Mouse (Mus musculus): Measurements from ENCODE around the gene Themis. TPM values are rescaled to one million over a fixed set of nuclear protein-coding genes. Genes with fewer than 3 reads are reported as not detected.

Themis gene
- polyA plus RNA-seq, 1 experiment from 2014 or later, result not detected

GRCm38 (mm10) chr10:28746426-28746825 lies 78.3 kb downstream of the Themis start:
- Histone ChIP-seq H3K27ac (ENCODE audit: low read depth, low read length) (no peak overlapping the region), H3K9me3 (ENCODE audit: control insufficient read depth, low read length) (no peaks in the 10 kb centered on the region)

GRCm38 (mm10) chr10:28753321-28753720 lies 85.2 kb downstream of the Themis start:
- ATAC-seq (ENCODE audit: low read depth), result no peak
- no peak overlapping the region for H3K4me2 ChIP-seq (ENCODE audit: low read depth, low read length)
- no peak overlapping the region for H3K4me3 ChIP-seq (ENCODE audit: low read depth, low read length)
- H3K27ac ChIP-seq (ENCODE audit: low read depth, low read length), result no peak overlapping the region
- no peaks in the 10 kb centered on the region for H3K27me3 ChIP-seq (ENCODE audit: control insufficient read depth, insufficient read depth, low read length)
- 83% methylated on average over 2 of the region's 2 CpGs for whole genome bisulfite sequencing
- H3K9me3 ChIP-seq (ENCODE audit: control insufficient read depth, low read length), result no peaks in the 10 kb centered on the region
- H3K36me3 ChIP-seq (ENCODE audit: control insufficient read depth, insufficient read depth, low read length), result no peaks in the 10 kb centered on the region
- no peaks in the 10 kb centered on the region for H3K4me1 ChIP-seq (ENCODE audit: control insufficient read depth, insufficient read depth, low read length)
- H3K9ac ChIP-seq (replicated peaks; ENCODE audit: low read depth, low read length), result no peak overlapping the region

More at GRCm38 (mm10) chr10:28746426-28746825, 78.3 kb downstream of the Themis start:
- H3K9ac ChIP-seq (replicated peaks; ENCODE audit: low read depth, low read length), result no peak overlapping the region
- no peak overlapping the region for H3K4me3 ChIP-seq (ENCODE audit: low read depth, low read length)
- H3K4me2 ChIP-seq (ENCODE audit: low read depth, low read length), result no peak overlapping the region
- ATAC-seq (ENCODE audit: low read depth), result no peak
- no peaks in the 10 kb centered on the region for H3K36me3 ChIP-seq (ENCODE audit: control insufficient read depth, insufficient read depth, low read length)
- no peaks in the 10 kb centered on the region for H3K4me1 ChIP-seq (ENCODE audit: control insufficient read depth, insufficient read depth, low read length)
- no peaks in the 10 kb centered on the region for H3K27me3 ChIP-seq (ENCODE audit: control insufficient read depth, insufficient read depth, low read length)

- Histone ChIP-seq H3K4me2 (ENCODE audit: low read depth, low read length) (no peak overlapping the region), H3K4me3 (ENCODE audit: low read depth, low read length) (no peak overlapping the region), H3K27me3 (ENCODE audit: control insufficient read depth, insufficient read depth, low read length) (no peaks in the 10 kb centered on the region), H3K9ac (replicated peaks; ENCODE audit: low read depth, low read length) (no peak overlapping the region), H3K4me1 (ENCODE audit: control insufficient read depth, insufficient read depth, low read length) (no peaks in the 10 kb centered on the region), H3K27ac (ENCODE audit: low read depth, low read length) (no peak overlapping the region), H3K9me3 (ENCODE audit: control insufficient read depth, low read length) (no peaks in the 10 kb centered on the region), H3K36me3 (ENCODE audit: control insufficient read depth, insufficient read depth, low read length) (no peaks in the 10 kb centered on the region)
- ATAC-seq (ENCODE audit: low read depth), result no peak
Observed at GRCm38 (mm10) chr10:28754927-28755326, 86.8 kb downstream of the Themis start.

GRCm38 (mm10) chr10:28776777-28777402 lies 108.7 kb downstream of the Themis start:
- ATAC-seq (ENCODE audit: low read depth), result no peak
- Histone ChIP-seq H3K27ac (ENCODE audit: low read depth, low read length) (no peak overlapping the region), H3K4me2 (ENCODE audit: low read depth, low read length) (no peak overlapping the region), H3K9ac (replicated peaks; ENCODE audit: low read depth, low read length) (no peak overlapping the region), H3K4me1 (ENCODE audit: control insufficient read depth, insufficient read depth, low read length) (no peaks in the 10 kb centered on the region), H3K4me3 (ENCODE audit: low read depth, low read length) (no peak overlapping the region), H3K36me3 (ENCODE audit: control insufficient read depth, insufficient read depth, low read length) (no peaks in the 10 kb centered on the region), H3K9me3 (ENCODE audit: control insufficient read depth, low read length) (no peaks in the 10 kb centered on the region), H3K27me3 (ENCODE audit: control insufficient read depth, insufficient read depth, low read length) (no peaks in the 10 kb centered on the region)
- WGBS, result 89% methylated on average over 5 of the region's 5 CpGs

DNA sequence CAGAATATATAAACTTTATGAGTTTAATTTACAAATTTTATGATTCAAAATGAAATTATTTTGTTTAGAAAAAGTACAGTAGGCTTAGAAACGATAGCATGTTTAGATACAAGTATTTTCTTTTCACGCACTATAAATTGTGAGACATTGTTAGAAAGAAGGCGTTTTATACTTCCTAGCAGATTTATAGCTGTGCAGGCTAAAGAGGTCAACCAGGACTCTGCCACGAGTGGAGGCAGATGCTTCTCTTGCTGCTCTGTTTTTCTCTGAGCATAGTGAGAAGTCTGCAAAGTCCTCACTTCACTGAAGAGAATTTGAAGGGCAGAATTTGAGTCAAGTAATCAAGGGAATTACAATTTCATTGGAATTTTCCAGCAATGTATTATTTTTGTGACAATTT lies 131.3 kb downstream of the Themis start:
- no peak overlapping the region for H3K4me2 ChIP-seq (ENCODE audit: low read depth, low read length)
- no peaks in the 10 kb centered on the region for H3K27me3 ChIP-seq (ENCODE audit: control insufficient read depth, insufficient read depth, low read length)
- no peak overlapping the region for H3K4me3 ChIP-seq (ENCODE audit: low read depth, low read length)
- no peaks in the 10 kb centered on the region for H3K9me3 ChIP-seq (ENCODE audit: control insufficient read depth, low read length)
- H3K27ac ChIP-seq (ENCODE audit: low read depth, low read length), result no peak overlapping the region
- no peak overlapping the region for H3K9ac ChIP-seq (replicated peaks; ENCODE audit: low read depth, low read length)
- WGBS, result 22% methylated on average over 4 of the region's 4 CpGs
- H3K4me1 ChIP-seq (ENCODE audit: control insufficient read depth, insufficient read depth, low read length), result no peaks in the 10 kb centered on the region
- no peaks in the 10 kb centered on the region for H3K36me3 ChIP-seq (ENCODE audit: control insufficient read depth, insufficient read depth, low read length)
- ATAC-seq (ENCODE audit: low read depth), result no peak

- H3K36me3 ChIP-seq (ENCODE audit: control insufficient read depth, insufficient read depth, low read length), result no peaks in the 10 kb centered on the region
- no peak overlapping the region for H3K4me3 ChIP-seq (ENCODE audit: low read depth, low read length)
- no peaks in the 10 kb centered on the region for H3K27me3 ChIP-seq (ENCODE audit: control insufficient read depth, insufficient read depth, low read length)
- 81% methylated on average over 3 of the region's 3 CpGs for WGBS
- H3K9ac ChIP-seq (replicated peaks; ENCODE audit: low read depth, low read length), result no peak overlapping the region
- H3K4me1 ChIP-seq (ENCODE audit: control insufficient read depth, insufficient read depth, low read length), result no peaks in the 10 kb centered on the region
- ATAC-seq (ENCODE audit: low read depth), result no peak
- no peaks in the 10 kb centered on the region for H3K9me3 ChIP-seq (ENCODE audit: control insufficient read depth, low read length)
- H3K27ac ChIP-seq (ENCODE audit: low read depth, low read length), result no peak overlapping the region
- no peak overlapping the region for H3K4me2 ChIP-seq (ENCODE audit: low read depth, low read length)
Observed at GRCm38 (mm10) chr10:28805160-28805559, 137.0 kb downstream of the Themis start.

DNA sequence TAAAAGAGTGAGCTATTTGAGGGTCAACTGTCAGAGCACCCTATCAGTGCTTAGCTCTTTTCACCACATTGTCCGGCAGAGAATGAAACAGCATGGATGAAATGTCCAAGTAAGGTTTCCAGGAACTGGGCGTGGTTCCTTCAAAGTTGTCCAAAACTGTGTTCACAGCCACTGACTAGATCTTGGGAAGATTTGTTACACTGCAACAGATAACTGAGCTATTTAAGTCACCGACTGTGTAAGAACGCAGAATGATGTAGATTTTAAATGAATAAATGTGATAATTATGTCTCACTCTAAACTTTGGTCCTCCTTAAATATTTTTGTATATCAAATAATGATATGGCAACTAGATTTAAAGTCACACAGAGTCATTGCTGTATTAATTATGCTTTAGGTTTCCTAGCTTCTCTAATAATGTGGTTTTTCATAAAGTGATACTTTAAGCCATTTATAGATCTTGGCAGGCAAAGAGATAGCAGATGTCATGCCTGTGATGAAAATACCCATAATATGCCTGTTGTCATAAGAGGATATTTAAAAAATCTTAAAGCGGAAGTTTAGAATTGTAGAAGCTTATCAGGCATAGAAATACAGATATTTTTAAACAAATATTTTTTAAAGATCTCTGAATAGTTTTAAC lies 143.9 kb downstream of the Themis start:
- ATAC-seq (ENCODE audit: low read depth), result no peak
- WGBS, result 82% methylated on average over 5 of the region's 5 CpGs
- H3K36me3 ChIP-seq (ENCODE audit: control insufficient read depth, insufficient read depth, low read length), result no peaks in the 10 kb centered on the region

DNA sequence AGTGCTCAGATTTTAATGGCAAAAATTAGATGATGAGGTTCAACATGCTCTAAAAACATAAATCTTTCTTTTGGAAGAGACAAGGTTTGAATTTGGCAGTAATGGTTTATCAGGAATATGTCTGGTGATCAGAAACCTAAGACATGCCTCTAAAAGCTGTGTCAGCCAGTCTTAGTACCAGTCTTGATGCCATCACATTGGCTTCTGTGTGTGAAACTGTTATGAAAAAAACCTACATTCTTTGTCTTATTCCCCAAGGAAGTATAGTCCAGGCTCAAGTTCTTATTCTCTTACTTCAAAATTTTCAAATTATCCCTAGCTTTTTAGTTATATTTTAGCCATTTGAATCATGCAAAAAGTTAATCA lies 144.4 kb downstream of the Themis start:
- no peak overlapping the region for H3K27ac ChIP-seq (ENCODE audit: low read depth, low read length)
- no peak overlapping the region for H3K4me3 ChIP-seq (ENCODE audit: low read depth, low read length)
- H3K36me3 ChIP-seq (ENCODE audit: control insufficient read depth, insufficient read depth, low read length), result no peaks in the 10 kb centered on the region
- no peak for ATAC-seq (ENCODE audit: low read depth)
- H3K4me1 ChIP-seq (ENCODE audit: control insufficient read depth, insufficient read depth, low read length), result no peaks in the 10 kb centered on the region
- no peaks in the 10 kb centered on the region for H3K9me3 ChIP-seq (ENCODE audit: control insufficient read depth, low read length)
- no peak overlapping the region for H3K9ac ChIP-seq (replicated peaks; ENCODE audit: low read depth, low read length)
- no peaks in the 10 kb centered on the region for H3K27me3 ChIP-seq (ENCODE audit: control insufficient read depth, insufficient read depth, low read length)
- H3K4me2 ChIP-seq (ENCODE audit: low read depth, low read length), result no peak overlapping the region

More for the DNA sequence above, 143.9 kb downstream of the Themis start:
- Histone ChIP-seq H3K27ac (ENCODE audit: low read depth, low read length) (no peak overlapping the region), H3K9me3 (ENCODE audit: control insufficient read depth, low read length) (no peaks in the 10 kb centered on the region), H3K4me3 (ENCODE audit: low read depth, low read length) (no peak overlapping the region), H3K9ac (replicated peaks; ENCODE audit: low read depth, low read length) (no peak overlapping the region), H3K27me3 (ENCODE audit: control insufficient read depth, insufficient read depth, low read length) (no peaks in the 10 kb centered on the region), H3K4me1 (ENCODE audit: control insufficient read depth, insufficient read depth, low read length) (no peaks in the 10 kb centered on the region), H3K4me2 (ENCODE audit: low read depth, low read length) (no peak overlapping the region)

DNA sequence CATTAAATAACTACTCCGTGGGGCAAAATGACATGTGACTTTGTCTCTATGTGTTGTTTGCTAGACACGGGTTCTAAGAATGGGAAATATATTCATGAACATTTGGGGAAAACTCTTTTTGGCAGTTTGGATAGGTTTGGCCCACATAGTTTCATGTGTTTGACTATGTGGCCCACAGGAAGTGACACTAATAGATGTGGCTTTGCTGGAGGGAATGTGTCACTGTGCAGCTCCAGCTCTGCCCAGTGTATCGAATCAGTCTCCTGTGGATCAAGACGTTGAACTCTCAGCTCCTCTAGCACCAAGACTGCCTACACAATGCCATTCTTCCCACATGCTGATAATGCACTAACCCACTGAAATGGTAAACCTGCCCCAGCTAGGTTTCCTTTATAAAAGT lies 148.0 kb downstream of the Themis start:
- no peak overlapping the region for H3K27ac ChIP-seq (ENCODE audit: low read depth, low read length)
- no peak overlapping the region for H3K4me3 ChIP-seq (ENCODE audit: low read depth, low read length)
- ATAC-seq (ENCODE audit: low read depth), result no peak
- no peaks in the 10 kb centered on the region for H3K9me3 ChIP-seq (ENCODE audit: control insufficient read depth, low read length)
- no peak overlapping the region for H3K9ac ChIP-seq (replicated peaks; ENCODE audit: low read depth, low read length)
- H3K36me3 ChIP-seq (ENCODE audit: control insufficient read depth, insufficient read depth, low read length), result no peaks in the 10 kb centered on the region
- no peaks in the 10 kb centered on the region for H3K27me3 ChIP-seq (ENCODE audit: control insufficient read depth, insufficient read depth, low read length)
- no peaks in the 10 kb centered on the region for H3K4me1 ChIP-seq (ENCODE audit: control insufficient read depth, insufficient read depth, low read length)
- 54% methylated on average over 4 of the region's 4 CpGs for WGBS
- H3K4me2 ChIP-seq (ENCODE audit: low read depth, low read length), result no peak overlapping the region

All from neural tube, embryonic 14.5 days (tissue).